ENCODE assay signal across 16 mouse cellular contexts in genomic region chr11:19973032-19973790, GRCm38 (mm10). TPM values are rescaled to one million over a fixed set of nuclear protein-coding genes. Genes with fewer than 3 reads are reported as not detected.
DNase-seq lines count a peak whose midpoint lies in the region; ATAC-seq and TF ChIP-seq lines count a peak whose summit lies in the region.
"Had no signal": no experiment of that assay in that cellular context is flagged by ENCODE, and none has a peak within 500 bp of the region (broad histone marks: within the 10 kb centered on the region; RNA-seq: fewer than 3 reads in every experiment).

No protein-coding gene starts in this region.

- H3K9ac ChIP-seq in embryonic facial prominence, embryonic 12.5 days = no peak overlapping the region
- no peak overlapping the region for H3K9ac ChIP-seq in heart, embryonic 16.5 days (ENCODE audit: low read length)
- H3K9ac ChIP-seq in liver, postnatal 0 days (replicated peaks) = no peak overlapping the region
- H3K9ac ChIP-seq in liver, embryonic 11.5 days (ENCODE audit: low read depth, low read length) = no peak overlapping the region
- H3K9ac ChIP-seq: lung, embryonic 14.5 days; neural tube, embryonic 12.5 days; stomach, embryonic 15.5 days had no signal

- ATAC-seq in embryonic facial prominence, embryonic 12.5 days (ENCODE audit: insufficient number of reproducible peaks, insufficient read depth, low FRiP score, low TSS enrichment) = no peak
- no peak for ATAC-seq in heart, embryonic 16.5 days (replicated peaks; ENCODE audit: extremely low read depth, insufficient read depth, low FRiP score)
- ATAC-seq in liver, postnatal 0 days = peak; percentile 38; the same call in 1 of the 2 replicates
- no peak for ATAC-seq in liver, embryonic 11.5 days (replicated peaks; ENCODE audit: low FRiP score)

- H3K4me3 ChIP-seq in embryonic facial prominence, embryonic 12.5 days = no peak overlapping the region
- no peak overlapping the region for H3K4me3 ChIP-seq in embryonic facial prominence, embryonic 10.5 days
- H3K4me3 ChIP-seq in heart, embryonic 16.5 days (ENCODE audit: low read length) = no peak overlapping the region
- no peak overlapping the region for H3K4me3 ChIP-seq in heart, embryonic 10.5 days
- H3K4me3 ChIP-seq in liver, postnatal 0 days (ENCODE audit: low read depth, low read length) = no peak overlapping the region
- H3K4me3 ChIP-seq in liver, embryonic 11.5 days (ENCODE audit: low read depth, low read length) = no peak overlapping the region
- H3K4me3 ChIP-seq: neural tube, embryonic 12.5 days; stomach, embryonic 15.5 days had no signal

- no peaks in the 10 kb centered on the region for H3K36me3 ChIP-seq in embryonic facial prominence, embryonic 12.5 days
- 0 out of 2 replicates have a peak, but pooled peaks cover 14% of the 10 kb centered on the region for H3K36me3 ChIP-seq in embryonic facial prominence, embryonic 10.5 days (replicated peaks)
- H3K36me3 ChIP-seq in heart, embryonic 16.5 days (ENCODE audit: control insufficient read depth, insufficient read depth) = no peaks in the 10 kb centered on the region
- 0 out of 2 replicates have a peak, but pooled peaks cover 5% of the 10 kb centered on the region for H3K36me3 ChIP-seq in heart, embryonic 10.5 days
- no peaks in the 10 kb centered on the region for H3K36me3 ChIP-seq in liver, postnatal 0 days (replicated peaks; ENCODE audit: insufficient read depth, low read length)
- H3K36me3 ChIP-seq in liver, embryonic 11.5 days (ENCODE audit: control insufficient read depth, insufficient read depth, low read length) = no peaks in the 10 kb centered on the region
- H3K36me3 ChIP-seq: neural tube, embryonic 12.5 days; stomach, embryonic 15.5 days had no signal

- peaks cover 25% of the 10 kb centered on the region for H3K4me1 ChIP-seq in embryonic facial prominence, embryonic 12.5 days
- H3K4me1 ChIP-seq in embryonic facial prominence, embryonic 10.5 days = peaks cover 46% of the 10 kb centered on the region
- peaks cover 13% of the 10 kb centered on the region; the same call in 1 of the 2 replicates for H3K4me1 ChIP-seq in heart, embryonic 16.5 days (ENCODE audit: control insufficient read depth, insufficient read depth, low read length)
- peaks cover 36% of the 10 kb centered on the region for H3K4me1 ChIP-seq in heart, embryonic 10.5 days
- H3K4me1 ChIP-seq in liver, postnatal 0 days (ENCODE audit: insufficient read depth) = peaks cover 13% of the 10 kb centered on the region; the same call in 1 of the 2 replicates
- peaks cover 25% of the 10 kb centered on the region for H3K4me1 ChIP-seq in liver, embryonic 11.5 days (replicated peaks; ENCODE audit: control insufficient read depth, insufficient read depth, low read length)

- no peak for DNase-seq in embryonic facial prominence, embryonic 10.5 days (ENCODE audit: low spot score)
- no peak for DNase-seq in heart, embryonic 10.5 days (ENCODE audit: low spot score)
- DNase-seq in liver, postnatal 0 days = no peak
- DNase-seq in liver, embryonic 11.5 days (ENCODE audit: low spot score) = no peak
- no peak for DNase-seq in testis, postnatal 10 days (ENCODE audit: low spot score)
- DNase-seq in adrenal gland, postnatal 25 days = no peak
- DNase-seq: cerebellum, adult 9-10 months; kidney, adult 11 months; retina, postnatal 1 day; thymus, postnatal 25 days had no signal

- TF ChIP-seq CTCF in liver, postnatal 0 days (IDR thresholded peaks at IDR 0.05; ENCODE audit: low read depth) = no peak

- 0 out of 2 replicates have a peak overlapping the region, but pooled peaks have one; percentile 32 for H3K27ac ChIP-seq in embryonic facial prominence, embryonic 12.5 days
- H3K27ac ChIP-seq in embryonic facial prominence, embryonic 10.5 days (replicated peaks) = no peak overlapping the region
- H3K27ac ChIP-seq in heart, embryonic 16.5 days (ENCODE audit: low read length) = 0 out of 2 replicates have a peak overlapping the region, but pooled peaks have one; percentile 7
- no peak overlapping the region for H3K27ac ChIP-seq in heart, embryonic 10.5 days
- H3K27ac ChIP-seq in liver, postnatal 0 days (ENCODE audit: low read depth) = no peak overlapping the region
- H3K27ac ChIP-seq in liver, embryonic 11.5 days (ENCODE audit: low read depth, low read length) = no peak overlapping the region
- H3K27ac ChIP-seq: neural tube, embryonic 12.5 days; stomach, embryonic 15.5 days had no signal

- no peak overlapping the region for H3K4me2 ChIP-seq in embryonic facial prominence, embryonic 12.5 days (replicated peaks)
- H3K4me2 ChIP-seq in heart, embryonic 16.5 days (ENCODE audit: low read depth, low read length) = no peak overlapping the region
- no peak overlapping the region for H3K4me2 ChIP-seq in liver, postnatal 0 days (ENCODE audit: low read depth, low read length)
- no peak overlapping the region for H3K4me2 ChIP-seq in liver, embryonic 11.5 days
- H3K4me2 ChIP-seq: lung, embryonic 14.5 days; neural tube, embryonic 12.5 days; stomach, embryonic 15.5 days had no signal

- H3K27me3 ChIP-seq in embryonic facial prominence, embryonic 12.5 days = no peaks in the 10 kb centered on the region
- H3K27me3 ChIP-seq in embryonic facial prominence, embryonic 10.5 days (replicated peaks; ENCODE audit: low read depth, poor library complexity, severe bottlenecking) = no peaks in the 10 kb centered on the region
- H3K27me3 ChIP-seq in heart, embryonic 16.5 days (ENCODE audit: control insufficient read depth, insufficient read depth, low read length) = no peaks in the 10 kb centered on the region
- H3K27me3 ChIP-seq in heart, embryonic 10.5 days (ENCODE audit: insufficient read depth, poor library complexity, severe bottlenecking) = no peaks in the 10 kb centered on the region
- H3K27me3 ChIP-seq in liver, postnatal 0 days (ENCODE audit: insufficient read depth, low read length) = no peaks in the 10 kb centered on the region
- no peaks in the 10 kb centered on the region for H3K27me3 ChIP-seq in liver, embryonic 11.5 days (replicated peaks; ENCODE audit: control insufficient read depth, insufficient read depth, low read length)
- H3K27me3 ChIP-seq: neural tube, embryonic 12.5 days; Patski; stomach, embryonic 15.5 days had no signal

- no peak for TF ChIP-seq EP300 in liver, postnatal 0 days (IDR thresholded peaks at IDR 0.05; ENCODE audit: low read depth)

- 59% methylated on average over 7 of the region's 7 CpGs for WGBS in embryonic facial prominence, embryonic 12.5 days
- 74% methylated on average over 7 of the region's 7 CpGs for WGBS in embryonic facial prominence, embryonic 10.5 days
- 73% methylated on average over 7 of the region's 7 CpGs for WGBS in heart, embryonic 16.5 days
- WGBS in heart, embryonic 10.5 days = 87% methylated on average over 7 of the region's 7 CpGs
- WGBS in liver, postnatal 0 days (ENCODE audit: insufficient replicate concordance) = 71% methylated on average over 7 of the region's 7 CpGs
- WGBS in liver, embryonic 11.5 days = 78% methylated on average over 7 of the region's 7 CpGs

- H3K9me3 ChIP-seq in embryonic facial prominence, embryonic 12.5 days = no peaks in the 10 kb centered on the region
- H3K9me3 ChIP-seq in embryonic facial prominence, embryonic 10.5 days = no peaks in the 10 kb centered on the region
- H3K9me3 ChIP-seq in heart, embryonic 16.5 days (replicated peaks; ENCODE audit: control insufficient read depth, low read length) = no peaks in the 10 kb centered on the region
- no peaks in the 10 kb centered on the region for H3K9me3 ChIP-seq in heart, embryonic 10.5 days
- H3K9me3 ChIP-seq in liver, postnatal 0 days (ENCODE audit: low read length) = no peaks in the 10 kb centered on the region
- no peaks in the 10 kb centered on the region for H3K9me3 ChIP-seq in liver, embryonic 11.5 days (ENCODE audit: control insufficient read depth, low read length)
- H3K9me3 ChIP-seq: neural tube, embryonic 12.5 days; stomach, embryonic 15.5 days had no signal

RNA-seq across cellular contexts. Expression of gene Spred2, which starts 49.0 kb away (rescaled TPM):
- 7.9 and 10.0 TPM in 2 replicates for polyA plus RNA-seq in embryonic facial prominence, embryonic 12.5 days (2016; fragmentation: Nextera tagmentation; extraction: Ambion mirVana)
- polyA plus RNA-seq in embryonic facial prominence, embryonic 10.5 days (2016; fragmentation: Nextera tagmentation; extraction: Ambion mirVana) = 8.3 and 8.6 TPM in 2 replicates
- 4.1 and 4.5 TPM in 2 replicates for polyA plus RNA-seq in heart, embryonic 16.5 days (2015; fragmentation: Nextera tagmentation; extraction: Ambion mirVana)
- 4.4 and 6.7 TPM in 2 replicates for polyA plus RNA-seq in heart, embryonic 10.5 days (2016; fragmentation: Nextera tagmentation; extraction: Ambion mirVana)
- 1.3 and 1.4 TPM in 2 replicates for polyA plus RNA-seq in liver, postnatal 0 days (2015; fragmentation: Nextera tagmentation; extraction: Ambion mirVana)
- polyA plus RNA-seq in liver, embryonic 11.5 days (2014; fragmentation: Nextera tagmentation; extraction: Ambion mirVana) = 4.8 and 5.0 TPM in 2 replicates
- 30.1 and 34.5 TPM in 2 replicates for total RNA-seq in adrenal gland, postnatal 25 days (2021)

Comparison
In these comparisons a context has a peak if more than half of its experiments do, and no peak if none do; other contexts are left out.
1. H3K27ac ChIP-seq: peak in embryonic facial prominence, embryonic 12.5 days (single experiment) and heart, embryonic 16.5 days (single experiment); none in embryonic facial prominence, embryonic 10.5 days (single experiment), heart, embryonic 10.5 days (single experiment), liver, postnatal 0 days (single experiment) and liver, embryonic 11.5 days (single experiment).